Mouse (Mus musculus) ES-E14 (cell line): ENCODE results near the gene Mtr. TPM values are rescaled to one million over a fixed set of nuclear protein-coding genes. Genes with fewer than 3 reads are reported as not detected.

Source experiments
- DNase-seq: peaks from one replicate; pipeline ENCODE4 v3.0.0-alpha.2; 2013; ENCODE audit warnings: low read depth, low spot score
- H3K27ac ChIP-seq: 2 replicates; pipeline ENCODE4 v1.5.1; 2012; ENCODE audit warnings: low read depth, mild to moderate bottlenecking, low read length, moderate library complexity, mixed read lengths; ENCODE audit not compliant: poor library complexity, insufficient read depth, severe bottlenecking
- H3K36me3 ChIP-seq: 2 replicates; pipeline ENCODE4 v1.6.1; 2012; ENCODE audit warnings: mild to moderate bottlenecking, low read length, moderate library complexity, mixed read lengths; ENCODE audit not compliant: control insufficient read depth, poor library complexity, insufficient read depth, severe bottlenecking
- H3K4me1 ChIP-seq, 2 experiments: fragments of 150-350 bp in 1 of 2; sonication (generic) in 1 of 2; 2 replicates each; pipeline ENCODE4 v1.6.1; 2012; ENCODE audit warnings: low read length in 2 of 2, mild to moderate bottlenecking in 1 of 2, mixed read lengths in 1 of 2; ENCODE audit not compliant: control insufficient read depth in 2 of 2, insufficient read depth in 2 of 2, poor library complexity in 1 of 2
- H3K4me3 ChIP-seq, 2 experiments: fragments of 150-350 bp in 1 of 2; sonication (generic) in 1 of 2; 2 replicates each; pipeline ENCODE4 v1.5.1; 2012; ENCODE audit warnings: low read length in 2 of 2, low read depth in 1 of 2, mild to moderate bottlenecking in 1 of 2, mixed read lengths in 1 of 2; ENCODE audit not compliant: insufficient read depth in 1 of 2, poor library complexity in 1 of 2, severe bottlenecking in 1 of 2
- H3K9ac ChIP-seq: 2 replicates; pipeline ENCODE4 v1.6.1; 2012; ENCODE audit warnings: low read depth, mild to moderate bottlenecking, low read length, mixed read lengths; ENCODE audit not compliant: poor library complexity, insufficient read depth, severe bottlenecking
- H3K9me3 ChIP-seq: fragments of 150-350 bp; sonication (generic); 2 replicates; pipeline ENCODE4 v1.6.1; 2012; ENCODE audit warnings: low read depth, mild to moderate bottlenecking, low read length; ENCODE audit not compliant: control insufficient read depth, insufficient read depth
- CHD2 ChIP-seq: IDR thresholded peaks from 2 replicates; pipeline ENCODE4 v1.6.1; 2014; ENCODE audit warnings: mild to moderate bottlenecking, low read depth, low read length, inconsistent platforms
- HCFC1 ChIP-seq: IDR thresholded peaks from 2 replicates; pipeline ENCODE4 v1.6.1; 2012; ENCODE audit warnings: low read length, inconsistent platforms, borderline replicate concordance; ENCODE audit not compliant: insufficient read depth
- MAFK ChIP-seq: IDR thresholded peaks from 2 replicates; pipeline ENCODE4 v1.6.1; 2014; ENCODE audit warnings: mild to moderate bottlenecking, low read depth, low read length, inconsistent platforms; ENCODE audit not compliant: insufficient read depth
- ZC3H11A ChIP-seq: IDR thresholded peaks from 2 replicates; pipeline ENCODE4 v1.6.1; 2012; ENCODE audit warnings: low read depth, mild to moderate bottlenecking, inconsistent platforms, low read length, borderline replicate concordance
- ZNF384 ChIP-seq: IDR thresholded peaks from 2 replicates; pipeline ENCODE4 v1.6.1; 2012; ENCODE audit warnings: low read depth, low read length, inconsistent platforms
- in situ Hi-C, 2 experiments: fragments of 600-800 bp; cut with MboI; formaldehyde crosslinking; loops; one replicate each; pipeline ENCODE4 v1.15.1; 2025; ENCODE audit warnings: low sequenced_read_pairs in 2 of 2, inconsistent platforms in 1 of 2; ENCODE audit not compliant: unreplicated experiment in 2 of 2
- total RNA-seq: library from RNA; depleted of rRNA; stranded (reverse); fragments of 300-350 nt; gene quantifications from 2 replicates; pipeline ENCODE4 v1.2.3, GENCODE M21; 2012

The Mtr gene
- total RNA-seq, 1 experiment = 25.4 TPM

DNA sequence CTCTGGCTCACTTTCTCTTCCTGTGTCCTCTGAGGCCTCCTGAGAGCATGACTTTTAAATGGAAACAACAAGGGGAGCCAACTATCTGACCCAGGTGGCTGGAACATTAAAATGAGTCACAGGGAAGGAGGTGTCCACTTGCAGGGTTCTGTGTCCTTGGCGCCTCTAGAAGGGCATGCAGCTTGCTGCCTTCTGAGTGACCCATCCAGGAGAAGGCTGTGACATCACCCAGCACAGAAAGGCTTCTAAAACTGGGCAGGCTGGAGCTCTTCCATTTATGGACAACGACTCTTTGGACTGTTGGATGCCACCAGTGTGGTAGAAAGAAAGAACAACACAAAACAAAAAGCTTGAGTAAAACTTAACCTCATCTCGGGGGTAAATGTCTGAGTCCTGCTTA, 25.9 kb upstream of the Mtr start:
- peaks cover 6% of the 10 kb centered on the region; the same call in 1 of the 2 replicates for H3K36me3 ChIP-seq

DNA sequence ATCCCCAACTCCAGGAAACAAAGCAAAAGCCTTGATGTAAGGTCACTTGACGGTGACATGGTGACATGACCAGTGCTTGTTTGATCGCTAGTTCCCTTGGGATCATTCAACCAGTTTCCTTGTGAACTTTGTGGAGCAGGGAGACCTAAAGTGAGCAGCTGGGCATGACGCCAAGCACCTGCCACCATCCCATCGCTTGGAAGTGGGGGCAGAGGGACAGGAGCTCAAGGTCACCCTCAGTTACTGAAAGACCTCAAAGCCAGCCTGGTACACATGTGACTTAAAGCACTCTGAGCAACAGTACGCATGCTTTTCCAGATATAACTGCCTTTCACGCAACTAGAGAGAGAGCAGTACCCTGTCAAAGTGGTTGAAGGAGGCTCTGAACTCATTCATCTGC, 16.8 kb upstream of the Mtr start:
- Histone ChIP-seq H3K27ac (no peak overlapping the region), H3K4me1 (peaks cover 0 to 11% of the 10 kb centered on the region in 2 experiments; a peak in 2 of 4 replicates), H3K9ac (no peak overlapping the region), H3K9me3 (no peaks in the 10 kb centered on the region), H3K36me3 (peaks cover 8% of the 10 kb centered on the region; the same call in 1 of the 2 replicates), H3K4me3 (no peak overlapping the region)
- in situ Hi-C loops = no loop called here
- TF ChIP-seq MAFK (no peak), ZC3H11A (no peak), CHD2 (no peak), ZNF384 (no peak), HCFC1 (no peak)
- DNase-seq = no peak

More for the DNA sequence above, 25.9 kb upstream of the Mtr start:
- no peaks in the 10 kb centered on the region for H3K9me3 ChIP-seq
- no peak overlapping the region for H3K4me3 ChIP-seq
- no peak for DNase-seq
- no peak overlapping the region for H3K9ac ChIP-seq
- no peak overlapping the region for H3K27ac ChIP-seq
- TF ChIP-seq ZNF384 (no peak), CHD2 (no peak), MAFK (no peak)
- in situ Hi-C loops = no loop called here
- peaks cover 0 to 2% of the 10 kb centered on the region in 2 experiments; a peak in 2 of 4 replicates for H3K4me1 ChIP-seq

DNA sequence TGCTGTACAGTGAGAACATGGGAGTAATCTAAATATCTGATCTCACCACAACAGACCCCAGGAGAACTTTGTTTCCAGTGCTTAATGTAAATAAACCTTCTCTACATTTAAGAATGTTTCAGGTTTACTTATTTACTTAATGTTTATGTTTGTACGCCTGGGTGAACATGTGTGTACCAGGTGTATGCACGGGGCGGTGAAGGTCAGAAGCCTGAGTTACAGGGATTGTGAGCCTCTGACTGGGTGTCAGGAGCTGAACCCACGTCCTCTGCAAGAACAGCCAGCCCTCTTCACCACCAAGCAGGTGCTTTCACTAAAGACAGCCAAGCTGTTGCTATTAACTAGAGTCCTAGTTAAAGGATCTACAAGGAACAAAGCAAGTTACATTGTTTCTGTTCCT, 16.3 kb upstream of the Mtr start:
- H3K4me3 ChIP-seq = no peak overlapping the region
- TF ChIP-seq ZNF384 (no peak), CHD2 (no peak), HCFC1 (no peak), ZC3H11A (no peak), MAFK (no peak)
- peaks cover 0 to 11% of the 10 kb centered on the region in 2 experiments; a peak in 2 of 4 replicates for H3K4me1 ChIP-seq
- DNase-seq = no peak
- no peak overlapping the region for H3K9ac ChIP-seq
- peaks cover 8% of the 10 kb centered on the region; the same call in 1 of the 2 replicates for H3K36me3 ChIP-seq
- no peak overlapping the region for H3K27ac ChIP-seq
- no peaks in the 10 kb centered on the region for H3K9me3 ChIP-seq
- in situ Hi-C loops = no loop called here

DNA sequence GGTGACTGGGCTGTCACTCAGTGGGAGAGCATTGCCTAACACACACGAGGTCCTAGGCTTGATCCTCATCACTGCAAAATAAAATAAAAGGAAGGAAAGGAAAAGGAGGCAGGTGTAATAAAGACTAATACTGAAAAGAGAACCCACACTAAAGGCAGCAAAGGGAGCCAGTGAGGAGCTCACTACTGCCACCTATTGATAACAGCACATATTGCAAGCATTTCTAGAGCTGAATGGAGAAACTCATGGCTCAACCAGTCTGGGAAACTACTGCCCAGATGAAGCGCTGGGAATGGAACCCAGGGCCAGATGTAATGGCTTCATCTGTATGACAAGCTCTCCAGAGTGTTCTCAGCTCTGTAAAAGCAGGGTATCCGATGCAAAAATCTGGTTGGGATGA, 15.0 kb upstream of the Mtr start:
- in situ Hi-C loops = no loop called here
- H3K9me3 ChIP-seq = no peaks in the 10 kb centered on the region
- H3K9ac ChIP-seq = no peak overlapping the region
- TF ChIP-seq ZNF384 (0 out of 2 replicates have a peak, but pooled peaks have one; percentile 14), CHD2 (no peak), MAFK (no peak), ZC3H11A (peak; percentile 12; the same call in 1 of the 2 replicates)
- H3K4me3 ChIP-seq = no peak overlapping the region
- peaks cover 0 to 5% of the 10 kb centered on the region in 2 experiments; a peak in 1 of 4 replicates for H3K4me1 ChIP-seq
- DNase-seq = peak; percentile 68
- peaks cover 5% of the 10 kb centered on the region; the same call in 1 of the 2 replicates for H3K36me3 ChIP-seq
- H3K27ac ChIP-seq = no peak overlapping the region

DNA sequence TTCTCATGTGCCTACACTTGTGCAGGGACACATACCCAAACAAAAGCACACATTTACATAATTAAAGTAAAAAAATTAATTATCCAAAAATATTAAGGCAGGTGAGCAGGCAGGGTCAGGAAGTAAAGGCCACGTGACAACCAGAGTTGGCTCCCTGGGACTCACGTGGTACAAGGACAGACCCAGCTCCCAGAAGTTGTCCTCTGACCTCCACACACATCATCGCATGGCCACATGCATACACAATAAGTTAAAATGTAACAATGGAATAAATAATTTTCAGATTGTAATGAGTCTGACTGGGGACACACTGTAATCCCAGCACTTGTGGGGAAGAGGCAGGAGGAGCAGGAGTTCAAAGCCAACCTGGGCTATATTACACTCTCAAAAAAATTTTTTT, 10.1 kb upstream of the Mtr start:
- H3K4me1 ChIP-seq = 0 out of 4 replicates have a peak, but pooled peaks cover 0 to 2% of the 10 kb centered on the region in 2 experiments
- H3K27ac ChIP-seq = no peak overlapping the region
- H3K9ac ChIP-seq = no peak overlapping the region
- H3K36me3 ChIP-seq = no peaks in the 10 kb centered on the region; the same call in 1 of the 2 replicates
- H3K4me3 ChIP-seq = no peak overlapping the region
- in situ Hi-C loops = no loop called here
- H3K9me3 ChIP-seq = no peaks in the 10 kb centered on the region
- no peak for DNase-seq
- TF ChIP-seq ZNF384 (no peak), HCFC1 (no peak), CHD2 (no peak), MAFK (no peak), ZC3H11A (no peak)
